Mouse (Mus musculus): ENCODE results near the gene Guca1a.

Gene Guca1a

GRCm38 (mm10) chr17:47369087-47369443, 31.3 kb downstream of the Guca1a start:
- in situ Hi-C loops (cut with MboI; ENCODE audit: low pct_unique_long_range_greater_than_20kb in 1 of 2, low sequenced_read_pairs in 2 of 2, unreplicated experiment in 1 of 2), result no loop called here

DNA sequence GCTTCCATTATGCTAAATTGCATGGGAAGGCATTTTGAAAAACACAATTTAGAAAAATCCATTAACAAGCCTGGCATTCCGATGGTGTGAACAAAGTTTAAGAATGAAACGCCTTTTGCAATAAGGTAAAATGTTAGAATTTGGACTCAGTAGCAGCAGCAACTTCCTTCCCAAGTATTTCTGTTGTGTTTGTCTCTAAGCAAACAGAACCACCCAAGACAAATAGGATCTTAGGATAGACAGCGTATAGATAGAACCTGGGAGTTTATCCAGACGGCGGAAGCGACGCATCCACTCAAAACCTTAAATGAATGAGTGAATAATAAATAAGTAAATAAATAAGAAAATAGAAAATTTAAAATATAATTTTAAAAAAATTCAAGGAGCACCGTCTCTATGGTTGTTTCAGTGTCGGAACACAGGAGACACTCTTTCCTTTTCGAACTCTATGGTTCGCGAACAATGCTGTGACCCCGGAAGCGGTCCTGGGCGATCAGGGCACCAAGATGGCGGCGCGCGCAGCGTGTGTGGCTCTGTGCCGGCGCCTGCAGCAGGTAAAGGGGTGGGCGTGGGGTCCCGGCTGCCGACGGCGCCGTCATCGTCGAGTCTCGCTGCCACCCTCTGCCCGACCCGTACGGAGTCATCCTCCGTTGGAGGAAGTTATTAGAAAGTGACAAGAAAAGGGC, 31.8 kb downstream of the Guca1a start, which contains the start of gene Mrps10:
TSS of gene Mrps10 (plus strand) at position 487 of the 686 bp plus-strand sequence.
- in situ Hi-C loops (cut with MboI; ENCODE audit: low pct_unique_long_range_greater_than_20kb in 1 of 2, low sequenced_read_pairs in 2 of 2, unreplicated experiment in 1 of 2), result no loop called here

DNA sequence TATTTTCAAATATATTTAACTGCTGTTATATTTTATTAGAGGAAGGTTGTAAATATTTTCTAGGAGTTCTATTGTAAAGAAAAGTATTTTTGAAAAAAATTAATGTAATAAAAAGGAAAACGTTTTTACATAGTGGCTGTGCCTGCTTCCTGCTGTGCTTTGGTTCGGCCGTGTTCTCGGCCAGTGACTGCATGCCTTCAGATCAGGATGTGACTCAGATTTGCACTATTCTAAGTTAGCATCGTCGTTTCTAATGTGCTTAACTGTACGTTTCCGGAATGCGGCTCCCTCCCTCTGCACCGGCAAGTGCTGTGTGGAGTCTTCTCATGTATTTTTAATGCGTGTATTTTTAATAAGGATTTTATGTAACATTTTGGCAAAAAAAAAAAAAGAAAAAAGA, 39.0 kb downstream of the Guca1a start:
- in situ Hi-C loops (cut with MboI; ENCODE audit: low pct_unique_long_range_greater_than_20kb in 1 of 2, low sequenced_read_pairs in 2 of 2, unreplicated experiment in 1 of 2), result no loop called here

GRCm38 (mm10) chr17:47359964-47360363, 40.4 kb downstream of the Guca1a start:
- in situ Hi-C loops (cut with MboI; ENCODE audit: low pct_unique_long_range_greater_than_20kb in 1 of 2, low sequenced_read_pairs in 2 of 2, unreplicated experiment in 1 of 2), result no loop called here

DNA sequence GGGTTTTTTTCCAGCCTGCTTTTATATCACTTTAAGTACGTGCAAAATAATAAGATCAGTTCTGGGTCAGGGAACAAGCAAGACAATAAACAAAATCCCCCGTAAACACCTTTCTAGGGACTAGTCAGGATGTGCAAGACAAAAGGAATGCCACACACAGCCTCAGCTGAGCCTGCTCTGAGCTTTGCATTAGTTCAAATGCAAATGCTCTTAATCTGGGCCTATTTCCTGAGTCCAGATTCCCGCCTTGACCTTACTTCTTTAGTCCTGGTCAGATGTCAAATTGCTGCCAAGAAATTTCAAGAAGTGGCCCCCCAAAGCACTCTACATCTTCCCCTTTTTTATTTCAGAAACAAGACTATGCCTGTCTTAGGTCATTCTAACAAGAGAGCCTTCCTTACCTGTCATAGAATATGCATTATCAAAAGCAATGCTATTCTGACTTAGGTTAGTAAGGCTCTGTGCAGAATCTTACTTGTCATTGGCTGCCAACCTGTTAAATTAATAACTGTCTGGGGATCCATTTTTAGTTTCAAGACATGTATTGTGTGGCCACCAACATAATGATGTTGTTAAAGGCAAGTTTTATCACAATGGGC, 50.6 kb downstream of the Guca1a start:
- in situ Hi-C loops (cut with MboI; ENCODE audit: low pct_unique_long_range_greater_than_20kb in 1 of 2, low sequenced_read_pairs in 2 of 2, unreplicated experiment in 1 of 2), result no loop called here

Data from mouse embryonic stem cell (cell line).